Mouse (Mus musculus): ENCODE results near the gene Vgll4. TPM values are rescaled to one million over a fixed set of nuclear protein-coding genes. Genes with fewer than 3 reads are reported as not detected.

Vgll4 gene
- polyA plus RNA-seq, 1 experiment from 2014 or later: 152 TPM

DNA sequence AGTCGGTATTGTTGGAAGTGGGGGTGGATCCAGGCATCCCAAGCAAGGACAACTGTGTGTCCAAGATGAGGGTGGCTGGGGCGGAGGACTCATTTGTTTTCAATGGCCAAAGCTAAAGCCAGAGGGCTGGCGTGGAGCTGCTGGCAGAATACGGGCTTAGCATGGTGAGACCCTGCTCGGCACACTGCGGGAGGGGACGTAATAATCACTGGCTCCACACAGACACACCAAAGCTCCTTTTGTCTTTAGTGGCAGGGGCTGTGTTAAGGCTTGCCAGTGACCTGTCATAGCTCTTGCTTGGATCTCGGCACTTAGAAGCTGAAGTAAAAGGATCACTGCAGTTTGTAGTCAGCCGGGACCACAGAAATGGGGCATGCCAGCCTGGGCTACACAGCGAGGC lies 69.6 kb downstream of the Vgll4 start:
- H3K9ac ChIP-seq (ENCODE audit: low read length): peak overlapping the region; percentile 17; the same call in 1 of the 2 replicates
- H3K4me1 ChIP-seq (replicated peaks; ENCODE audit: control insufficient read depth, insufficient read depth, low read length): peaks cover 72% of the 10 kb centered on the region
- no peaks in the 10 kb centered on the region for H3K27me3 ChIP-seq (ENCODE audit: control insufficient read depth, insufficient read depth, low read depth, low read length)
- peak overlapping the region; percentile 89 for H3K27ac ChIP-seq (ENCODE audit: low read length)
- no peak for ATAC-seq (ENCODE audit: low read depth)
- H3K4me3 ChIP-seq (ENCODE audit: low read length): peak overlapping the region; percentile 10; the same call in 1 of the 2 replicates
- H3K9me3 ChIP-seq (ENCODE audit: control insufficient read depth, low read length): no peaks in the 10 kb centered on the region
- 22% methylated on average over 10 of the region's 10 CpGs for WGBS
- H3K4me2 ChIP-seq (ENCODE audit: low read depth, low read length): peak overlapping the region; percentile 31
- H3K36me3 ChIP-seq (ENCODE audit: control insufficient read depth, insufficient read depth, low read length): peaks cover 7% of the 10 kb centered on the region

GRCm38 (mm10) chr6:114899652-114900051 lies 70.1 kb downstream of the Vgll4 start:
- Histone ChIP-seq H3K4me1 (replicated peaks; ENCODE audit: control insufficient read depth, insufficient read depth, low read length) (peaks cover 74% of the 10 kb centered on the region), H3K9me3 (ENCODE audit: control insufficient read depth, low read length) (no peaks in the 10 kb centered on the region), H3K36me3 (ENCODE audit: control insufficient read depth, insufficient read depth, low read length) (peaks cover 7% of the 10 kb centered on the region), H3K27ac (ENCODE audit: low read length) (peak overlapping the region; percentile 89), H3K4me3 (ENCODE audit: low read length) (peak overlapping the region; percentile 10; the same call in 1 of the 2 replicates), H3K27me3 (ENCODE audit: control insufficient read depth, insufficient read depth, low read depth, low read length) (no peaks in the 10 kb centered on the region), H3K4me2 (ENCODE audit: low read depth, low read length) (peak overlapping the region; percentile 31), H3K9ac (ENCODE audit: low read length) (peak overlapping the region; percentile 17; the same call in 1 of the 2 replicates)
- no peak for ATAC-seq (ENCODE audit: low read depth)
- whole genome bisulfite sequencing: 11% methylated on average over 7 of the region's 7 CpGs

DNA sequence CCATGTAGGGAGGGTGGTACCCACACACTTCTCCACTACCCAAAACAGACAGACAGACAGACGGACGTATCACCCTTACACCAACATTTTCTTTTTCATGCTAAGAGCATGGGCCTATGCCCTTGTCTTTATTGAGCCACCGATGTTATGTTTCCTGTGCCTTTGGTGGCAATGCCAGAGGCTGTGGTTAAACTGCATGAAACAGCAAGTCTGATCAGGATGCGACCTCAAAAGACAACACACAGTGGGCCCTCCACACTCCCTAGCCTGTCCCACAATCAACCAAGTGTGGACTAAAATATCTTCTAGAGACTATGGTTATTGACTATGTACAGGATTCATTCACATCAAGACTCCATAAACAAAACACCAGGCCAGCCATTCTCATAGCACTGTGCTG lies 70.8 kb downstream of the Vgll4 start:
- Histone ChIP-seq H3K9me3 (ENCODE audit: control insufficient read depth, low read length) (no peaks in the 10 kb centered on the region), H3K4me2 (ENCODE audit: low read depth, low read length) (no peak overlapping the region), H3K4me3 (ENCODE audit: low read length) (no peak overlapping the region), H3K27me3 (ENCODE audit: control insufficient read depth, insufficient read depth, low read depth, low read length) (no peaks in the 10 kb centered on the region), H3K27ac (ENCODE audit: low read length) (peak overlapping the region; percentile 89; the same call in 1 of the 2 replicates), H3K9ac (ENCODE audit: low read length) (no peak overlapping the region), H3K4me1 (replicated peaks; ENCODE audit: control insufficient read depth, insufficient read depth, low read length) (peaks cover 74% of the 10 kb centered on the region), H3K36me3 (ENCODE audit: control insufficient read depth, insufficient read depth, low read length) (peaks cover 7% of the 10 kb centered on the region)
- ATAC-seq (ENCODE audit: low read depth): no peak
- WGBS: 83% methylated on average over 4 of the region's 4 CpGs

- Histone ChIP-seq H3K27ac (ENCODE audit: low read length) (peak overlapping the region; percentile 2; the same call in 1 of the 2 replicates), H3K4me2 (ENCODE audit: low read depth, low read length) (no peak overlapping the region), H3K4me3 (ENCODE audit: low read length) (no peak overlapping the region), H3K9me3 (ENCODE audit: control insufficient read depth, low read length) (no peaks in the 10 kb centered on the region), H3K36me3 (ENCODE audit: control insufficient read depth, insufficient read depth, low read length) (peaks cover 7% of the 10 kb centered on the region), H3K4me1 (replicated peaks; ENCODE audit: control insufficient read depth, insufficient read depth, low read length) (peaks cover 76% of the 10 kb centered on the region), H3K27me3 (ENCODE audit: control insufficient read depth, insufficient read depth, low read depth, low read length) (no peaks in the 10 kb centered on the region), H3K9ac (ENCODE audit: low read length) (no peak overlapping the region)
- no peak for ATAC-seq (ENCODE audit: low read depth)
- 29% methylated on average over 2 of the region's 2 CpGs for WGBS
Measured at GRCm38 (mm10) chr6:114896281-114896680, 73.5 kb downstream of the Vgll4 start.

DNA sequence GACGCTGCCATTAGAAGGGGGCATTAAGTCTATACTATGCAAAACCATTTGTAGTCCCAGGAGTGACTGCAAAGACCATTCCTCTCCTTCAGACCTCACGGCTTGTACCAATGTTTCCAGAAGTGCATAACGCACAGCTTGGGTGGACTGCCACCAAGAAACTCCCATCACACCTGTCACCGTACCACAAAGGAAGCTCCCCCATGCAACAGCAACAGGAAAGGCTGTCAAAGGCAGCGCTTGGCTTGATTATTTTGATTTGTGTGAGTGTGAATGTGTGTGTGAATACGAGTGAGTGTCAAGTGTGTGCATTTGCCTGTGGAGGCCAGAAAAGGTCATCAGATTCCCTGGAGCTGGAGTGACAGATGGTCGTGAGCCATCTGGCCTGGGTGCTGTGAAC lies 74.6 kb downstream of the Vgll4 start:
- WGBS: 67% methylated on average over 7 of the region's 7 CpGs
- Histone ChIP-seq H3K27me3 (ENCODE audit: control insufficient read depth, insufficient read depth, low read depth, low read length) (no peaks in the 10 kb centered on the region), H3K4me1 (replicated peaks; ENCODE audit: control insufficient read depth, insufficient read depth, low read length) (peaks cover 78% of the 10 kb centered on the region), H3K9me3 (ENCODE audit: control insufficient read depth, low read length) (no peaks in the 10 kb centered on the region), H3K9ac (ENCODE audit: low read length) (no peak overlapping the region), H3K36me3 (ENCODE audit: control insufficient read depth, insufficient read depth, low read length) (peaks cover 7% of the 10 kb centered on the region), H3K4me2 (ENCODE audit: low read depth, low read length) (no peak overlapping the region), H3K4me3 (ENCODE audit: low read length) (no peak overlapping the region), H3K27ac (ENCODE audit: low read length) (no peak overlapping the region)
- ATAC-seq (ENCODE audit: low read depth): no peak

DNA sequence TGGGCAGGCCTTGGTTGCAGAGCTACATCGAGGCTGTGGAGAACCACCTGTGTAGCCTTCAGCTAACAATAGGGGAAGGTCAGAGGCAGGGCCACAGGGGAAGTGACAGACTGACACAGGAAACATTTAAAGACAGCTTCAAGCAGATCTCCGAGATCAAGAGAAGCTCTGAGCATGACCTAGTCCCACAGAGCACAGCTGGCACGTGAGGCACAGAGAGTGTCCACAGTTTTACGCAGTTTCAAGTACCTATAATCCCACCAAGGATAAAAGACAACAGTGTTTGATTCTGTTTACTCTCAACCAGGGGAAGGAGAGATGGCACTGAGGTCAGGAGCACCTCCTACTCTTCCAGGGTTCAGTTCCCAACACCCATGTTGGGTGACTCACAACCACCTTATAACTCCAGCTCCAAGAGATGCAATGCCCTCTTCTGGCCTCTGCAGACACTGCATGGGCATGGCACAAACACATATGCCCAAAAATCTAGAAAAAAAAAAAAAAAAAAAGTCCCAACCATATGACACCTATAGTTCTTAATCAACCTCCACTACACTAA lies 75.2 kb downstream of the Vgll4 start:
- 46% methylated on average over 4 of the region's 4 CpGs for WGBS
- Histone ChIP-seq H3K36me3 (ENCODE audit: control insufficient read depth, insufficient read depth, low read length) (peaks cover 7% of the 10 kb centered on the region), H3K27ac (ENCODE audit: low read length) (peak overlapping the region; percentile 63), H3K4me3 (ENCODE audit: low read length) (no peak overlapping the region), H3K27me3 (ENCODE audit: control insufficient read depth, insufficient read depth, low read depth, low read length) (no peaks in the 10 kb centered on the region), H3K4me2 (ENCODE audit: low read depth, low read length) (no peak overlapping the region), H3K9ac (ENCODE audit: low read length) (peak overlapping the region; percentile 21; the same call in 1 of the 2 replicates), H3K9me3 (ENCODE audit: control insufficient read depth, low read length) (no peaks in the 10 kb centered on the region), H3K4me1 (replicated peaks; ENCODE audit: control insufficient read depth, insufficient read depth, low read length) (peaks cover 75% of the 10 kb centered on the region)
- ATAC-seq (ENCODE audit: low read depth): no peak

DNA sequence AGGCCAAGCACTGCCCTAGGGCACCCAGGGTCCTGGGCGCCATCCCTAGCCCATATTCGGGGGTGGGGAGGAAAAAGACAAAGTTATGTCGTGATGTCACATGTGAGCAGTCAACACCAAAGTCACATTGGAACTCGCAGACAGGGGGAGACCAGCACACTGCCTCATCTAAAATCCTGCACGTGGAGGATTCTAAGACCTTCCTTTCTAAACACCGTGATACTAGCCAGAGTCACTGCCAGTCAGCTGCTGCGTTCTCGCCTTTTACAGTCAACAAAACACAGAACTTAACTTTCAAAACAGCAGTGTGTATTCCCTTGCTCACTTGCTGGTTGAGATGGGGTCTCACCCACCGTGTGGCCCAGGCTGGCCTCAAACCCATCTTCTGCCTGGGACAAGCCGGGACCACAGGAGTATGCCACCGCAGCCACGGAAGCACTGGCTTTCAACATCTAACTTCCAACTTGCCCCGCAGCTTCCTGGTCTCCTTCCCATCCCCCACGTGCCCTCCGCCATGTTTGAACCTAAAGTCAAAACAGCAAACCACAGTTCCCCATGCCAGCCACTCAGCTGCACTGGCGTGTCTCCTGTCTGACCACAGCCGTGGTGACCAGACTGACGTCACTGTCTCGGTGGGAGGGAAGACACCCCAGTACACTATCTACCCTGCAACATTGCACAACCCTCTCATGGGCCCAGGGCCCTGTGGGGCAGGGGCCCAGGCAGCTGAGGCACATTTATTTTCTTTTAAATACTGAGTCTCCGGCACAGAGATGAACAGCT lies 76.2 kb downstream of the Vgll4 start:
- H3K4me2 ChIP-seq (ENCODE audit: low read depth, low read length): no peak overlapping the region
- no peak overlapping the region for H3K9ac ChIP-seq (ENCODE audit: low read length)
- H3K4me1 ChIP-seq (replicated peaks; ENCODE audit: control insufficient read depth, insufficient read depth, low read length): peaks cover 78% of the 10 kb centered on the region
- H3K36me3 ChIP-seq (ENCODE audit: control insufficient read depth, insufficient read depth, low read length): peaks cover 2% of the 10 kb centered on the region; the same call in 1 of the 2 replicates
- 31% methylated on average over 20 of the region's 20 CpGs for WGBS
- H3K27me3 ChIP-seq (ENCODE audit: control insufficient read depth, insufficient read depth, low read depth, low read length): no peaks in the 10 kb centered on the region
- ATAC-seq (ENCODE audit: low read depth): peak; percentile 48
- peak overlapping the region; percentile 63 for H3K27ac ChIP-seq (ENCODE audit: low read length)
- H3K9me3 ChIP-seq (ENCODE audit: control insufficient read depth, low read length): no peaks in the 10 kb centered on the region
- H3K4me3 ChIP-seq (ENCODE audit: low read length): no peak overlapping the region

GRCm38 (mm10) chr6:114892363-114892762 lies 77.4 kb downstream of the Vgll4 start:
- ATAC-seq (ENCODE audit: low read depth): no peak
- peak overlapping the region; percentile 28 for H3K27ac ChIP-seq (ENCODE audit: low read length)
- H3K4me1 ChIP-seq (replicated peaks; ENCODE audit: control insufficient read depth, insufficient read depth, low read length): peaks cover 84% of the 10 kb centered on the region
- peaks cover 2% of the 10 kb centered on the region; the same call in 1 of the 2 replicates for H3K36me3 ChIP-seq (ENCODE audit: control insufficient read depth, insufficient read depth, low read length)
- no peak overlapping the region for H3K4me2 ChIP-seq (ENCODE audit: low read depth, low read length)
- no peaks in the 10 kb centered on the region for H3K9me3 ChIP-seq (ENCODE audit: control insufficient read depth, low read length)
- peak overlapping the region; percentile 38; the same call in 1 of the 2 replicates for H3K9ac ChIP-seq (ENCODE audit: low read length)
- 24% methylated on average over 6 of the region's 6 CpGs for WGBS
- no peak overlapping the region for H3K4me3 ChIP-seq (ENCODE audit: low read length)
- no peaks in the 10 kb centered on the region for H3K27me3 ChIP-seq (ENCODE audit: control insufficient read depth, insufficient read depth, low read depth, low read length)

GRCm38 (mm10) chr6:114891771-114892170 lies 78.0 kb downstream of the Vgll4 start:
- no peak overlapping the region for H3K4me3 ChIP-seq (ENCODE audit: low read length)
- peaks cover 86% of the 10 kb centered on the region for H3K4me1 ChIP-seq (replicated peaks; ENCODE audit: control insufficient read depth, insufficient read depth, low read length)
- peak overlapping the region; percentile 15; the same call in 1 of the 2 replicates for H3K9ac ChIP-seq (ENCODE audit: low read length)
- H3K4me2 ChIP-seq (ENCODE audit: low read depth, low read length): no peak overlapping the region
- no peak for ATAC-seq (ENCODE audit: low read depth)
- H3K27ac ChIP-seq (ENCODE audit: low read length): peak overlapping the region; percentile 28
- WGBS: 46% methylated on average over 12 of the region's 12 CpGs
- H3K36me3 ChIP-seq (ENCODE audit: control insufficient read depth, insufficient read depth, low read length): peaks cover under 1% of the 10 kb centered on the region; the same call in 1 of the 2 replicates
- H3K9me3 ChIP-seq (ENCODE audit: control insufficient read depth, low read length): no peaks in the 10 kb centered on the region
- no peaks in the 10 kb centered on the region for H3K27me3 ChIP-seq (ENCODE audit: control insufficient read depth, insufficient read depth, low read depth, low read length)
